Mouse (Mus musculus) megakaryocyte-erythroid progenitor cell, adult 5-6 weeks (primary cell): ENCODE results near the gene A230072I06Rik. TPM values are rescaled to one million over a fixed set of nuclear protein-coding genes. Genes with fewer than 3 reads are reported as not detected.

Experiments
- ATAC-seq: replicated peaks from 2 replicates; pipeline ENCODE4 v1.8.0; 2016; ENCODE audit warnings: mild to moderate bottlenecking, inconsistent platforms; ENCODE audit not compliant: severe bottlenecking, poor library complexity, low FRiP score, low TSS enrichment
- total RNA-seq, 2 experiments: library from RNA; stranded (forward) in 1 of 2; stranded (reverse) in 1 of 2; fragments of 200-1000, 215-1000 nt in 1 of 2; fragments of >200 nt in 1 of 2; fragmentation: Nextera tagmentation in 1 of 2; gene quantifications; 2 replicates each; pipeline ENCODE4 v1.2.3; 2014 to 2017

A230072I06Rik gene
- total RNA-seq, 2 experiments from 2014 or later = not detected

DNA sequence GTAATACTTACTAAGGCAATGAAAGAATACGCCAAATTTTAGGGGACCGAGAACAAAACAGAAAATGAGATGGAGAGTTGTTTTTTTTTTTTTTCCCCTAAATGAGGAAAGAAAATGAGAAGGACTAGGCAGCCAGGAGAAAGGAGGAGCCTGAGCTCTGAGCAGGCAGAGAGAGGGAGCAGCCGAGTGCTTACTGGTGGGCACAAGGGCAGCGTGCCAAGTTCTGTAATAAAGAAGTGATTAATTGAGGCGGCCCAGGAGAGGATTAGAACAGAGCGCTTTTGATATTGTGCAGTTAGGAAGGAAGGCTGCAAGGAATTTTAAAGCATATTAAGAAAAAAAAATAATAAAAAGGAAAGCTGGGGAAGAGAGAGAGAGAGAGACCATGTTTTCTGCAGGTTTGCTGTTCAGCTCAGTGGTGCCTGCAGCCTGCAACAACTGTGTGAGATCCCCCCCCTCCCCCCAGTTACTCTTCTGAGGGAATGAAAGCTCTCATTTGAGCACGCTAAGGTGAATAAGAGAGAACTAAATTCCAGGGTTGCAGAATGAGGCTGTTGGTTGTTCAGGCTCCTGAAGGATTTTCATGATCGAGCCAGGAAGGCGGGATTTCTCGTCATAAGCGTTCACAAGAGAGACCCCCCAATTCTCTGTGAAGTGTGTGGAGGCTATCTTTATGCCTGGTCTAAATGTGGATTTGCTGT lies 41.3 kb downstream of the A230072I06Rik start:
- no peak for ATAC-seq

- ATAC-seq = no peak
These were observed 43.5 kb downstream of the A230072I06Rik start for GRCm38 (mm10) chr8:12322071-12322470.

- no peak for ATAC-seq
These were observed 44.6 kb downstream of the A230072I06Rik start for GRCm38 (mm10) chr8:12323238-12323637.

DNA sequence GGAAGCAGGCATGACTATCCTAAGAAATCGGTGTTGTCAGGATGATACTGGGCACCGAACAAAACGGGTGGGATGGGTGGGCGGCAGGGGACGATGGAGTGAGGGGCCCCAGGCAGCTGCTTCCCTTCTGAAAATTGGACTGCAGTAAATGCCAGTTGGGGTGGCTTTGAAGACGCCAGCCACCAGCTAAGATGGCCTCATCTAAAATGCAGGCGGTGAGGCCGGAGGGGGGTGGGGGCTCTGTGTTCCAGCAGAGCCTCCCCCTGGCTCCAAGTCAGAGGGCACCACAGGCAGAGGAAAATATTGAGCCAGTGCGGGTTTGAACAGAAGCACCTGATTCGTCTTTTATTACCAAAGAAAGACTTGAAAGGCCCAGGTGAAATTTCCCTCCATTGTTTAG lies 45.9 kb downstream of the A230072I06Rik start:
- ATAC-seq = no peak

- no peak for ATAC-seq
These were observed 46.5 kb downstream of the A230072I06Rik start for GRCm38 (mm10) chr8:12324991-12325601.

DNA sequence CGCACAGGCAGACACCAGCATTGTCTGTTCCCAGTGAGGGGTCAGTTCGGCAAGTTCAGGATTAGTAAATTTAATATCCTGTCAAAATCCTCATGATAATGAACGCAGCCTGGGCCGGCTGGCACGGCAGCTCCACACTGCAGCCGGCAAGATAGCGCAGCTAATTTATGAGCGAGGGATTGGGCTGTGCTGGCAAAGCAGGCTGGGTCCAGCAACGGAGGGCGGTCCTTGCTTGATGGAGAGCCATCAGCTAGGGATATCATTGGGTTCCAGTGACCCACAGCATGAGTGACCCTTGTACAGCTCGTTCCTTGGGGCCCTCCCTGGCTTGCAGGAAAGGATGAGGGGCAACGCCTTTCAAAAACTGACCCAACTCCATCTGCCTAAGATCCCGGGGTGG lies 48.6 kb downstream of the A230072I06Rik start:
- ATAC-seq = no peak

GRCm38 (mm10) chr8:12327707-12328471 lies 49.3 kb downstream of the A230072I06Rik start:
- ATAC-seq = no peak

DNA sequence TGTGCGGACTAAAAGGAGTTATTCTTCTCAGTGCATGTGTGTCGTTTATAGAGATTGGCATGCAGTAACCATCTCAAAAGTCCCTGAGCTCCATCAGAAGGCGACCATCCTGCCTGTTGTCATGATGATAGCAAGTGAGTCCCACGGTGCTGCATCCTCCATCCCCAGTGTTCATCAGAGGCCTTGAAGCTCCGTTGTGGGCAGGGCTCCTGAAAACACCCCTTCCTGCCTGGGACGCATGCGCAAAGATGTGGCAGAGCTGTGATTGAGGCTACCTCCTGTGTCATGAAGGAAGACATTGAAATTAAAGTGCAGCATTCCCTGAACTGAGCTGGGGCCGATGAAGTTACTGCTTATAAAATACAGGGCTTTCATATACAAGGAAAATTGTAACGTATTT lies 49.9 kb downstream of the A230072I06Rik start:
- ATAC-seq = no peak

- ATAC-seq = no peak
These were observed 51.4 kb downstream of the A230072I06Rik start for GRCm38 (mm10) chr8:12330066-12330465.

Other genes with a start within 250 kb of the A230072I06Rik start
- not detected in 2 replicates for gene Sox1, start 116.5 kb downstream of the A230072I06Rik start, total RNA-seq (2014; fragmentation: Nextera tagmentation)
- not detected in 2 replicates for gene Sox1, start 116.5 kb downstream of the A230072I06Rik start, total RNA-seq (2017)